Mouse (Mus musculus): Measurements from ENCODE around the gene 2810408A11Rik. TPM values are rescaled to one million over a fixed set of nuclear protein-coding genes. Genes with fewer than 3 reads are reported as not detected.
A peak's percentile ranks its signal among the peaks of the same experiment; 100 is the strongest.

2810408A11Rik gene
- polyA plus RNA-seq, 1 experiment from 2014 or later = 0.89 TPM

DNA sequence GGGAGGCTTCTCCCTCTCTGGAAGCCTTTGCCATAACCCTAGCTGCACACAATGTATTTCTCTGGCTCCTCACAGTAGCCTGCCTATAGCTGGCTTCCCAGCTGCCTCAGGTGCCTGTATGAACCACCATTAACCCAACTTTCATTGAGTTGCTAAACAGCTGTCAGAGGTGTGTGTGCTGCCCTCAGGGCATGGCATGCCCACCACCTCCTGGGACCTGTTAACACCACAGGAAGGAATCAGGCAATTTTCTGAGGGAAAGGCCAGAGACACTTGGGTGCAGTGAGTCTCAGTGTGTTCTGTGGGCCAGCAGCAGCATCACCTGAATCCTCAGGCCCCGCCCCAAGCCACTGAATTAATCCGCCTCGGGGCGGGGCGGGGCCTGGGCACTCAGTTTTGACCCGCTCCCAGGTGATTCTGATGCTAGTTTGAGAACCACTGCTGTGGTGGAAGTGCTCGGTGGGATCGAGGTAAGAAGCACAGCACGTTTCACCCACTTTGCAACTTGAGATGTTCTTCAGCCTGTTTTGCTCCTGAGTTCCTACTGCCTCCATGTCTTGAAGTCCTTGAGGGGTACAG is 37.7 kb upstream of the 2810408A11Rik start:
- H3K4me1 ChIP-seq (replicated peaks) = peaks cover 48% of the 10 kb centered on the region
- H3K9ac ChIP-seq = no peak overlapping the region
- H3K27me3 ChIP-seq = peaks cover 93% of the 10 kb centered on the region
- H3K4me3 ChIP-seq (replicated peaks) = no peak overlapping the region
- no peaks in the 10 kb centered on the region for H3K9me3 ChIP-seq (replicated peaks)
- no peak overlapping the region for H3K4me2 ChIP-seq
- H3K36me3 ChIP-seq (replicated peaks) = peaks cover 16% of the 10 kb centered on the region
- no peak for ATAC-seq (ENCODE audit: insufficient read depth)
- no peak overlapping the region for H3K27ac ChIP-seq (replicated peaks)
- 37% methylated on average over 9 of the region's 9 CpGs for WGBS (ENCODE audit: insufficient replicate concordance)

DNA sequence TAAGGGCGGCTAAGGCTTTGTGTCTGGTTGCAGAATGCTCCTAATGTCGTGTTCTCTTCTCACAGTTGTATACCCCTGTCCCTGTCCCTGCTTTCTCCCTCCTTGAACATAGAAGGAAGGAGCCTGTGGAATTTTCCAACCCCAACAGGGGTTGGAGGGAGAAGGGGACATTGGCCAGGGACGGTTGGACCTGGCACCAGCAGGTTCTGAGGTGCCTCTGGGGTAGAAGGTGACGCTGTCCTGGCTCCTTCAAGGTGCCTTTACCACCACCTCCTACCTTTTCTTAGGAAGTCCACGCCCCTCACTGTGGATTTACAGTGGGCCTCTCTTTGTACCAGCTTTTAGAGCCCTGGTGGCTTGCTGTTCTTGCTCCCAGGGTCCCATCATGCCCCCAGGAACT is 37.0 kb upstream of the 2810408A11Rik start:
- Histone ChIP-seq H3K27me3 (peaks cover 87% of the 10 kb centered on the region), H3K4me3 (replicated peaks) (no peak overlapping the region), H3K36me3 (replicated peaks) (peaks cover 10% of the 10 kb centered on the region), H3K9ac (no peak overlapping the region), H3K4me2 (no peak overlapping the region), H3K4me1 (replicated peaks) (peaks cover 45% of the 10 kb centered on the region), H3K9me3 (replicated peaks) (no peaks in the 10 kb centered on the region), H3K27ac (replicated peaks) (no peak overlapping the region)
- no peak for ATAC-seq (ENCODE audit: insufficient read depth)
- 58% methylated on average over 5 of the region's 5 CpGs for WGBS (ENCODE audit: insufficient replicate concordance)

- Histone ChIP-seq H3K9ac (no peak overlapping the region), H3K4me2 (no peak overlapping the region)
These were observed 36.6 kb upstream of the 2810408A11Rik start for GRCm38 (mm10) chr11:69937385-69937784.

GRCm38 (mm10) chr11:69936714-69937347 is 36.0 kb upstream of the 2810408A11Rik start:
- 46% methylated on average over 9 of the region's 9 CpGs for WGBS (ENCODE audit: insufficient replicate concordance)
- H3K27ac ChIP-seq (replicated peaks) = no peak overlapping the region
- H3K9me3 ChIP-seq (replicated peaks) = no peaks in the 10 kb centered on the region
- peaks cover 46% of the 10 kb centered on the region for H3K4me1 ChIP-seq (replicated peaks)
- H3K27me3 ChIP-seq = peaks cover 77% of the 10 kb centered on the region
- H3K9ac ChIP-seq = no peak overlapping the region; the same call in 1 of the 2 replicates
- no peaks in the 10 kb centered on the region; the same call in 1 of the 2 replicates for H3K36me3 ChIP-seq (replicated peaks)
- no peak for ATAC-seq (ENCODE audit: insufficient read depth)
- H3K4me3 ChIP-seq (replicated peaks) = peak overlapping the region; percentile 57; the same call in 1 of the 2 replicates
- H3K4me2 ChIP-seq = peak overlapping the region; percentile 92

More at GRCm38 (mm10) chr11:69937385-69937784, 36.6 kb upstream of the 2810408A11Rik start:
- Histone ChIP-seq H3K4me1 (replicated peaks) (peaks cover 44% of the 10 kb centered on the region), H3K27ac (replicated peaks) (no peak overlapping the region), H3K9me3 (replicated peaks) (no peaks in the 10 kb centered on the region), H3K27me3 (peaks cover 82% of the 10 kb centered on the region), H3K36me3 (replicated peaks) (peaks cover 5% of the 10 kb centered on the region), H3K4me3 (replicated peaks) (no peak overlapping the region)
- ATAC-seq (ENCODE audit: insufficient read depth) = no peak
- 44% methylated on average over 4 of the region's 4 CpGs for WGBS (ENCODE audit: insufficient replicate concordance)

GRCm38 (mm10) chr11:69936156-69936555 is 35.4 kb upstream of the 2810408A11Rik start:
- no peaks in the 10 kb centered on the region for H3K36me3 ChIP-seq (replicated peaks)
- WGBS (ENCODE audit: insufficient replicate concordance) = 3% methylated on average over 30 of the region's 30 CpGs
- H3K9me3 ChIP-seq (replicated peaks) = no peaks in the 10 kb centered on the region
- peak overlapping the region; percentile 21; the same call in 1 of the 2 replicates for H3K9ac ChIP-seq
- H3K4me2 ChIP-seq = peak overlapping the region; percentile 92
- peaks cover 72% of the 10 kb centered on the region for H3K27me3 ChIP-seq
- H3K4me1 ChIP-seq (replicated peaks) = peaks cover 46% of the 10 kb centered on the region
- peak overlapping the region; percentile 57 for H3K4me3 ChIP-seq (replicated peaks)
- 0 out of 2 replicates have a peak, but pooled peaks have one; percentile 2 for ATAC-seq (ENCODE audit: insufficient read depth)
- no peak overlapping the region for H3K27ac ChIP-seq (replicated peaks)

DNA sequence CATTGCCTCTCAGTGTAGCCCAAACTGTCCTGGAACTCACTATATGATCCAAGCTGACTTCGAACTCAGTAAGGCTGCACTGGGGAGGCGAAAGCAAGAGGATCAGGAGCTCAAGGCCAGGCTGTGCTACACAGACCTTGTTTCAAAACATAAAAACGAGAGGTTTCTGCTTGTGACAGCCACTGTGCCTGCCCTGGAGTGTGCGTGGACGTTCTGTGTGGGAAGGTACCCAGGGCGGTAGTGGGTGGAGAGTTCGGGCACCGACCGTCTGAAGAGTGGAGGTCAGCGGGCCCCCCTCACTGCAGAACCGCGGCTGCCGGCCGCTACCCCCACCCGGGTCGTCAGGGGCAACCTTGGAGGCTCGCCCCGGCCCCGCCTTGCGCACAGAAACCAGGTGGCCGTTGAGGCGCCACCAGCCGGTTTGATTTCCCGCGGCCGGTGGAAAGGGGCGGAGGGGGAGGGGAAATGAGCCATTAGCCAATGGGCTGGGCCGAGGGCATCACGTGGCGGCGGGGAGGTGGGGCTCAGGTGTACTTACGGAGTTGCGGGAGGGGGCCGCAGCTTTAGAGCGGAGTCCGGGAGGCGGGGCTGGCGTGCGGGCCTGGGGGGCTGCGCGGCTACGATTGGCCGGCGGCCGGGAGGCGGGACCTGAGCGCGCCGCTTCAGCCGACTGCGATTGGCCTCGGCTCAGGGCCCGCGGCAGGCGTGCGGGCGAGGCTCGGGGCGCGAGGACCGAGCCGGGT is 34.5 kb upstream of the 2810408A11Rik start, which contains the start of gene Ybx2:
Gene Ybx2, plus strand, starts transcription at position 660 of the 743 bp plus-strand sequence.
- Histone ChIP-seq H3K27me3 (peaks cover 65% of the 10 kb centered on the region), H3K9ac (peak within 1 kb of the TSS; percentile 37), H3K9me3 (replicated peaks) (no peaks in the 10 kb centered on the region), H3K4me3 (replicated peaks) (peak within 1 kb of the TSS; percentile 57), H3K4me1 (replicated peaks) (peaks cover 46% of the 10 kb centered on the region), H3K4me2 (peak within 1 kb of the TSS; percentile 92), H3K36me3 (replicated peaks) (no peaks in the 10 kb centered on the region), H3K27ac (replicated peaks) (no peak within 1 kb of the TSS)
- 2% methylated on average over 62 of the region's 62 CpGs for whole genome bisulfite sequencing (ENCODE audit: insufficient replicate concordance)
- peak; percentile 72 for ATAC-seq (ENCODE audit: insufficient read depth)

- ATAC-seq (ENCODE audit: insufficient read depth) = no peak
- Histone ChIP-seq H3K4me1 (replicated peaks) (peaks cover 46% of the 10 kb centered on the region), H3K9ac (no peak overlapping the region), H3K9me3 (replicated peaks) (no peaks in the 10 kb centered on the region), H3K4me3 (replicated peaks) (peak overlapping the region; percentile 57), H3K27ac (replicated peaks) (no peak overlapping the region), H3K4me2 (peak overlapping the region; percentile 92), H3K27me3 (peaks cover 58% of the 10 kb centered on the region), H3K36me3 (replicated peaks) (no peaks in the 10 kb centered on the region)
- WGBS (ENCODE audit: insufficient replicate concordance) = 13% methylated on average over 6 of the region's 6 CpGs
These were observed 33.9 kb upstream of the 2810408A11Rik start for GRCm38 (mm10) chr11:69934681-69935080.

DNA sequence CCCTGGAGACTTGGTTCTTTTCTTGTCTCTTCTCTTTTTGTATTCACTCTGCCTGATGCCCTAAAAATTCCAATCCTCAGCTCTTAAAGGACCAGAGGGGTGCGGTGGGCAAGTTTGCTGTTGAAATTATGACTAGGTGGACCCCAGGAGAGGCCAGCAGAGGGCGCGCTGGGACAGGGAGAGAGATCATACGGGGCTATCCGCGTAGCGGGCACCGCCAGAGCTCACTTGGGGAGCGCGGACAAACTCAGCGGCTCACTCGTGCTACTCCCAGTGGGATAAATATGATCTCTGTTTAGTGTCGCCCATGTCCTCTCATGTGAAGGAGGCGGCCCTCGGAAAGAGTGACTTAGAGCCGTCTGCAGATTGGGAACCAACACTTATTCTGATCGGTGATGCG is 33.4 kb upstream of the 2810408A11Rik start:
- no peaks in the 10 kb centered on the region for H3K36me3 ChIP-seq (replicated peaks)
- H3K4me1 ChIP-seq (replicated peaks) = peaks cover 46% of the 10 kb centered on the region
- no peak overlapping the region for H3K27ac ChIP-seq (replicated peaks)
- peaks cover 53% of the 10 kb centered on the region for H3K27me3 ChIP-seq
- no peak overlapping the region for H3K9ac ChIP-seq
- no peaks in the 10 kb centered on the region for H3K9me3 ChIP-seq (replicated peaks)
- ATAC-seq (ENCODE audit: insufficient read depth) = peak; percentile 43
- H3K4me2 ChIP-seq = peak overlapping the region; percentile 92
- H3K4me3 ChIP-seq (replicated peaks) = peak overlapping the region; percentile 57
- 1% methylated on average over 18 of the region's 18 CpGs for WGBS (ENCODE audit: insufficient replicate concordance)

- Histone ChIP-seq H3K36me3 (replicated peaks) (no peaks in the 10 kb centered on the region), H3K9me3 (replicated peaks) (no peaks in the 10 kb centered on the region), H3K4me2 (no peak overlapping the region), H3K4me3 (replicated peaks) (no peak overlapping the region), H3K9ac (no peak overlapping the region), H3K27me3 (peaks cover 42% of the 10 kb centered on the region), H3K27ac (replicated peaks) (no peak overlapping the region), H3K4me1 (replicated peaks) (peaks cover 36% of the 10 kb centered on the region)
- no peak for ATAC-seq (ENCODE audit: insufficient read depth)
- 42% methylated on average over 4 of the region's 4 CpGs for WGBS (ENCODE audit: insufficient replicate concordance)
These were observed 32.3 kb upstream of the 2810408A11Rik start for GRCm38 (mm10) chr11:69933066-69933465.

- peaks cover 34% of the 10 kb centered on the region for H3K27me3 ChIP-seq
- no peak for ATAC-seq (ENCODE audit: insufficient read depth)
- no peaks in the 10 kb centered on the region for H3K9me3 ChIP-seq (replicated peaks)
- no peak overlapping the region for H3K9ac ChIP-seq
- no peak overlapping the region for H3K27ac ChIP-seq (replicated peaks)
- H3K4me3 ChIP-seq (replicated peaks) = no peak overlapping the region
- H3K4me2 ChIP-seq = no peak overlapping the region
- 33% methylated on average over 3 of the region's 3 CpGs for WGBS (ENCODE audit: insufficient replicate concordance)
- H3K36me3 ChIP-seq (replicated peaks) = no peaks in the 10 kb centered on the region
- peaks cover 36% of the 10 kb centered on the region for H3K4me1 ChIP-seq (replicated peaks)
These were observed 31.5 kb upstream of the 2810408A11Rik start for GRCm38 (mm10) chr11:69932254-69932653.

GRCm38 (mm10) chr11:69931769-69932168 is 31.0 kb upstream of the 2810408A11Rik start:
- 43% methylated on average over 8 of the region's 8 CpGs for WGBS (ENCODE audit: insufficient replicate concordance)
- Histone ChIP-seq H3K36me3 (replicated peaks) (no peaks in the 10 kb centered on the region), H3K27me3 (peaks cover 29% of the 10 kb centered on the region), H3K4me1 (replicated peaks) (peaks cover 36% of the 10 kb centered on the region), H3K9ac (no peak overlapping the region), H3K9me3 (replicated peaks) (no peaks in the 10 kb centered on the region), H3K4me3 (replicated peaks) (no peak overlapping the region), H3K4me2 (no peak overlapping the region), H3K27ac (replicated peaks) (no peak overlapping the region; the same call in 1 of the 2 replicates)
- no peak for ATAC-seq (ENCODE audit: insufficient read depth)

Measured in liver, embryonic 15.5 days (tissue).